Mouse (Mus musculus) heart, embryonic 11.5 days (tissue): ENCODE measurements around the gene Tnfsf10. TPM values are rescaled to one million over a fixed set of nuclear protein-coding genes. Genes with fewer than 3 reads are reported as not detected.

Source experiments
- ATAC-seq: fragments of 200-750 bp; cut with Nextera tagmentation; replicated peaks from 2 replicates; pipeline ENCODE4 v1.8.0; 2017; ENCODE audit warnings: moderate library complexity; ENCODE audit not compliant: insufficient number of reproducible peaks, low FRiP score, low TSS enrichment
- H3K27ac ChIP-seq: fragments of 300-500 bp; sonication (generic); 2 replicates; pipeline ENCODE4 v1.5.1; 2014; ENCODE audit warnings: mild to moderate bottlenecking, low read depth, low read length
- H3K27me3 ChIP-seq: fragments of 300-500 bp; sonication (generic); 2 replicates; pipeline ENCODE4 v1.6.1; 2014; ENCODE audit warnings: mild to moderate bottlenecking, low read length, mixed read lengths; ENCODE audit not compliant: control insufficient read depth, insufficient read depth
- H3K36me3 ChIP-seq: fragments of 300-500 bp; sonication (generic); 2 replicates; pipeline ENCODE4 v1.6.1; 2014; ENCODE audit warnings: mild to moderate bottlenecking, low read length, moderate library complexity, mixed read lengths; ENCODE audit not compliant: control insufficient read depth, insufficient read depth
- H3K4me1 ChIP-seq: fragments of 300-500 bp; sonication (generic); 2 replicates; pipeline ENCODE4 v1.6.1; 2014; ENCODE audit warnings: low read length; ENCODE audit not compliant: control insufficient read depth, insufficient read depth
- H3K4me2 ChIP-seq: fragments of 300-500 bp; sonication (generic); 2 replicates; pipeline ENCODE4 v1.6.1; 2014; ENCODE audit warnings: mild to moderate bottlenecking, moderate library complexity
- H3K4me3 ChIP-seq: fragments of 300-500 bp; sonication (generic); 2 replicates; pipeline ENCODE4 v1.5.1; 2014; ENCODE audit warnings: low read depth, low read length
- H3K9ac ChIP-seq: fragments of 300-500 bp; sonication (generic); 2 replicates; pipeline ENCODE4 v1.6.1; 2014; ENCODE audit warnings: mild to moderate bottlenecking, low read depth, low read length, moderate library complexity
- H3K9me3 ChIP-seq: fragments of 300-500 bp; sonication (generic); replicated peaks from 2 replicates; pipeline ENCODE4 v1.6.1; 2016; ENCODE audit warnings: low read length; ENCODE audit not compliant: control insufficient read depth
- WGBS: fragments of 180-500 bp; shearing (Covaris S2); extraction: QIAGEN DNeasy Blood & Tissue Kit; methylation state at CpG from one replicate; pipeline ENCODE4 v1.1.7; 2014; ENCODE audit not compliant: insufficient replicate concordance; 5-methylcytosine and 5-hydroxymethylcytosine counted together
- polyA plus RNA-seq: library from polyadenylated mRNA; unstranded; fragments of >200 nt; fragmentation: Nextera tagmentation; extraction: Ambion mirVana; gene quantifications from 2 replicates; pipeline ENCODE4 v1.2.1, GENCODE M21; 2014

Gene Tnfsf10
- polyA plus RNA-seq, 1 experiment from 2014 or later: not detected

DNA sequence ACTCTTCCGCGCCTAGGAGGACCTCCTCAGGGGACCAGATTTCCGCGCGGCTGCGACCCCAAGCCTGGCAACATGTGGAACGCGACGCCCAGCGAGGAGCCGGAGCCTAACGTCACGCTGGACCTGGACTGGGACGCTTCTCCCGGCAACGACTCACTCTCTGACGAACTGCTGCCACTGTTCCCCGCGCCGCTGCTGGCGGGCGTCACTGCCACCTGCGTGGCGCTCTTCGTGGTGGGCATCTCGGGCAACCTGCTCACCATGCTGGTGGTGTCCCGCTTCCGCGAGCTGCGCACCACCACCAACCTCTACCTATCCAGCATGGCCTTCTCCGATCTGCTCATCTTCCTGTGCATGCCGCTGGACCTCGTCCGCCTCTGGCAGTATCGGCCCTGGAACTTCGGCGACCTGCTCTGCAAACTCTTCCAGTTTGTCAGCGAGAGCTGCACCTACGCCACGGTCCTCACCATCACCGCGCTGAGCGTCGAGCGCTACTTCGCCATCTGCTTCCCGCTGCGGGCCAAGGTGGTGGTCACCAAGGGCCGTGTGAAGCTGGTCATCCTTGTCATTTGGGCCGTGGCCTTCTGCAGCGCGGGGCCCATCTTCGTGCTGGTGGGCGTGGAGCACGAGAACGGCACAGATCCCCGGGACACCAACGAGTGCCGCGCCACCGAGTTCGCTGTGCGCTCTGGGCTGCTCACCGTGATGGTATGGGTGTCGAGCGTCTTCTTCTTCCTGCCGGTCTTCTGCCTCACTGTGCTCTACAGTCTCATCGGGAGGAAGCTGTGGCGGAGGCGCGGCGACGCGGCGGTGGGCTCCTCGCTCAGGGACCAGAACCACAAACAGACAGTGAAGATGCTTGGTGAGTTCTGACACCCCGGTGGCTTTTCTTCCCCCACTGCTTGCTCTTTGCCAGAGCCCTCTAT, 55.2 kb downstream of the Tnfsf10 start:
- Histone ChIP-seq H3K27me3 (peaks cover 50% of the 10 kb centered on the region), H3K27ac (no peak overlapping the region), H3K36me3 (no peaks in the 10 kb centered on the region), H3K4me1 (peaks cover 7% of the 10 kb centered on the region), H3K4me2 (peak overlapping the region; percentile 51), H3K4me3 (peak overlapping the region; percentile 22), H3K9me3 (no peaks in the 10 kb centered on the region), H3K9ac (no peak overlapping the region)
- 2% methylated on average over 76 of the region's 77 CpGs for WGBS
- ATAC-seq: no peak

DNA sequence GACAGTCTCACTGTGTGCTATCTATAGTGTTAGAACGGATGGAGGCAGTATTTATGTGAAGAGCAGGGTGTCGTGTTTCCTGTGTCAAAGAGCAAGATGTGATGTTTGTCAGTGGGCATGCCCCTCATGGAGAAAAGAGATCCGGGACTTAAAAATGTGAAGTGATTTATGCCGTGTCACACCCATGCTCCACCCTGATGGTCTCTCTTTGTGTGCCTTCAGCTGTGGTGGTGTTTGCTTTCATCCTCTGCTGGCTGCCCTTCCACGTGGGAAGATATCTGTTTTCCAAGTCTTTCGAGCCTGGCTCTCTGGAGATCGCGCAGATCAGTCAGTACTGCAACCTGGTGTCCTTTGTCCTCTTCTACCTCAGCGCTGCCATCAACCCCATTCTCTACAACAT, 57.6 kb downstream of the Tnfsf10 start:
- H3K27ac ChIP-seq: no peak overlapping the region

DNA sequence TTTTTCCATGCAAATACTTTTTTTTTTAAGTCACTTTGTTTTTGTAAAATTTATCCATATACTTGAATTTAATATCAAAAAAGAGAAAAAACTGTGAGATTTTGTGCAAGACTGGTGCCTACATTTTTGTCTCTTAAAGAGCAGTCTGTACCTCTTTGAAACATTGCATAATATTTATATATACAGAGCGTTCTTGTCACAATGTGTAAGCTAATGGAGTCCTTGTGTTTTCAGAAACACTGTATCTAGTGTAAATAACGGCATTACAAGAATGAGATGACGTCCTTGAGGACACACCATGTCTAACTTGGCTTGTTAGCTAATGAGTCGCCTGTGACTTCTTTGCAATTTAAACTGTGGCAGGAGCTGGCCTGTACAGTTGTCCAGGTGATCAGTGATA, 61.1 kb downstream of the Tnfsf10 start:
- 58% methylated on average over 4 of the region's 4 CpGs for WGBS
- H3K36me3 ChIP-seq: no peaks in the 10 kb centered on the region
- no peaks in the 10 kb centered on the region for H3K4me1 ChIP-seq
- peaks cover 17% of the 10 kb centered on the region for H3K27me3 ChIP-seq
- no peak overlapping the region for H3K4me3 ChIP-seq
- H3K9me3 ChIP-seq: no peaks in the 10 kb centered on the region
- ATAC-seq: no peak
- no peak overlapping the region for H3K4me2 ChIP-seq
- H3K9ac ChIP-seq: no peak overlapping the region
- no peak overlapping the region for H3K27ac ChIP-seq

More for the DNA sequence above, 57.6 kb downstream of the Tnfsf10 start:
- Histone ChIP-seq H3K36me3 (no peaks in the 10 kb centered on the region), H3K4me3 (no peak overlapping the region), H3K9me3 (no peaks in the 10 kb centered on the region), H3K4me2 (no peak overlapping the region), H3K9ac (no peak overlapping the region), H3K4me1 (peaks cover 7% of the 10 kb centered on the region), H3K27me3 (peaks cover 50% of the 10 kb centered on the region)
- WGBS: 58% methylated on average over 9 of the region's 9 CpGs
- no peak for ATAC-seq

DNA sequence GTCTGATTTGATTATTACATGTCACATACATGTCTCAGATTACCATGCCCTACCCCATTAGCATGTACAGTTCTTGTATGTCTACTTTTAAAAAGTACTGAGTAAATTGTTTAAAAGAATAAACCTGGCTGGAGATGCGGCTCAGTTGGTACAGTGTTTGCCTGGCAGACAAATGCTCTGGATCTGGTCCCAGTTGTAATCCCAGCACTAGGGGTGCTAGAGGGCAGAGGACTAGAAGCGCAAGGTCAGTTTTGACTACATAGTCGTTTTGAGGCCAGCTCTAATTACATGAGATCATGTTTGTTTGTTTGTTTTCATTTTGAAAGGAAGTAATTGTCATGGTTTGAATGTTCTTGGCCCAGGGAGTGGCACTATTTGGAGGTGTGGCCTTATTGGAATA, 68.0 kb downstream of the Tnfsf10 start:
- Histone ChIP-seq H3K27me3 (no peaks in the 10 kb centered on the region), H3K27ac (no peak overlapping the region), H3K4me3 (no peak overlapping the region), H3K4me2 (no peak overlapping the region), H3K9me3 (no peaks in the 10 kb centered on the region), H3K9ac (no peak overlapping the region), H3K4me1 (no peaks in the 10 kb centered on the region), H3K36me3 (no peaks in the 10 kb centered on the region)
- WGBS: 64% methylated on average over 3 of the region's 3 CpGs
- no peak for ATAC-seq

DNA sequence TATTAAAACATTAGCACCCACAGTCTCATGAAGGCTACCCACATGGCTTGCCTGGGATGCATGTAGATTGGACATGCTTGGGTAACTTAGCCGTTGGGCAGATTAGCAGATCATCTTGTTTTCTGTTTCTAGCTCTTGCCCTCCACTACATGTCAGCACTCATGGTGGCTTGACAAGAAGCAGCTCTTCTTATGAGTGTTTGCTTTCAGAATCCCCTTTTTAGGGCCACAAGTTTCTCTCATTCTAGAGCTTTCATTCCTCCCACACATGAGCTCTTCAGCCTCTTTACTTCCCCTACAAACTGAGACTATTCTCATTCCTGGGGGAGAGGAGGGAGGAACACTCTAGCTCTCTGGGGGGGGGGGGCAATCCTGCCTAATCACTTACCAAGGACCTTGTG, 73.1 kb downstream of the Tnfsf10 start:
- Histone ChIP-seq H3K27me3 (no peaks in the 10 kb centered on the region), H3K4me1 (no peaks in the 10 kb centered on the region), H3K4me2 (no peak overlapping the region), H3K36me3 (no peaks in the 10 kb centered on the region), H3K4me3 (no peak overlapping the region), H3K27ac (no peak overlapping the region), H3K9ac (no peak overlapping the region), H3K9me3 (no peaks in the 10 kb centered on the region)
- WGBS: 45% methylated on average over 1 of the region's 1 CpGs
- no peak for ATAC-seq

Other genes with a start within 250 kb of the Tnfsf10 start
- 55.9 and 61.0 TPM in 2 replicates for gene Ect2, start 163.2 kb upstream of the Tnfsf10 start, polyA plus RNA-seq
- gene Nceh1, start 134.1 kb upstream of the Tnfsf10 start, polyA plus RNA-seq: 11.4 and 12.6 TPM in 2 replicates
- gene Ghsr, start 54.3 kb downstream of the Tnfsf10 start, polyA plus RNA-seq: not detected in 2 replicates